Mouse (Mus musculus) embryonic facial prominence, embryonic 11.5 days (tissue): ENCODE data around the gene Tdrd9. TPM values are rescaled to one million over a fixed set of nuclear protein-coding genes. Genes with fewer than 3 reads are reported as not detected.
"Not testable (repeated sequence)": the region's sequence is repeated elsewhere in the genome, so short reads cannot be mapped to it uniquely, and the experiment has no call there.

Experiments used
- ATAC-seq: fragments of 200-750 bp; cut with Nextera tagmentation; replicated peaks from 2 replicates; pipeline ENCODE4 v1.8.0; 2017; ENCODE audit warnings: low read depth; ENCODE audit not compliant: insufficient number of reproducible peaks, low FRiP score, low TSS enrichment
- DNase-seq: peaks from one replicate; pipeline ENCODE4 v3.0.0-alpha.2; 2015; ENCODE audit warnings: low spot score
- H3K27ac ChIP-seq: fragments of 300-500 bp; sonication (generic); replicated peaks from 2 replicates; pipeline ENCODE4 v1.5.1; 2014; ENCODE audit warnings: mild to moderate bottlenecking, low read depth, low read length, control low read depth
- H3K27me3 ChIP-seq: fragments of 300-500 bp; sonication (generic); 2 replicates; pipeline ENCODE4 v1.6.1; 2014; ENCODE audit warnings: mild to moderate bottlenecking, low read length, moderate library complexity, mixed read lengths; ENCODE audit not compliant: control insufficient read depth, insufficient read depth
- H3K36me3 ChIP-seq: fragments of 300-500 bp; sonication (generic); replicated peaks from 2 replicates; pipeline ENCODE4 v1.6.1; 2014; ENCODE audit warnings: low read depth, mild to moderate bottlenecking, low read length, moderate library complexity, mixed read lengths; ENCODE audit not compliant: control insufficient read depth, insufficient read depth
- H3K4me1 ChIP-seq: fragments of 300-500 bp; sonication (generic); 2 replicates; pipeline ENCODE4 v1.6.1; 2014; ENCODE audit warnings: low read length, mixed read lengths; ENCODE audit not compliant: control insufficient read depth, insufficient read depth
- H3K4me2 ChIP-seq: fragments of 300-500 bp; sonication (generic); 2 replicates; pipeline ENCODE4 v1.6.1; 2014; ENCODE audit warnings: low read depth, mild to moderate bottlenecking, control low read depth, low read length, moderate library complexity
- H3K4me3 ChIP-seq: fragments of 300-500 bp; sonication (generic); 2 replicates; pipeline ENCODE4 v1.5.1; 2014; ENCODE audit warnings: low read depth, low read length, control low read depth
- H3K9ac ChIP-seq: fragments of 300-500 bp; sonication (generic); replicated peaks from 2 replicates; pipeline ENCODE4 v1.6.1; 2014; ENCODE audit warnings: mild to moderate bottlenecking, control low read depth, low read length
- H3K9me3 ChIP-seq: fragments of 300-500 bp; sonication (generic); replicated peaks from 2 replicates; pipeline ENCODE4 v1.6.1; 2016; ENCODE audit warnings: mild to moderate bottlenecking, low read length, inconsistent platforms, mixed read lengths; ENCODE audit not compliant: control insufficient read depth
- WGBS: fragments of 180-500 bp; shearing (Covaris S2); extraction: QIAGEN DNeasy Blood & Tissue Kit; methylation state at CpG from one replicate; pipeline ENCODE4 v1.1.7; 2014; 5-methylcytosine and 5-hydroxymethylcytosine counted together
- polyA plus RNA-seq: library from polyadenylated mRNA; unstranded; fragments of >200 nt; fragmentation: Nextera tagmentation; extraction: Ambion mirVana; gene quantifications from 2 replicates; pipeline ENCODE4 v1.2.1, GENCODE M21; 2014

The Tdrd9 gene
- polyA plus RNA-seq, 1 experiment from 2014 or later: 1.4 TPM

GRCm38 (mm10) chr12:111936706-111937550 lies 34.4 kb upstream of the Tdrd9 start:
- ATAC-seq: no peak
- 44% methylated on average over 24 of the region's 24 CpGs for WGBS
- no peak overlapping the region; the same call in 1 of the 2 replicates for H3K27ac ChIP-seq

GRCm38 (mm10) chr12:111938623-111939177 lies 32.7 kb upstream of the Tdrd9 start:
- no peak overlapping the region for H3K4me3 ChIP-seq
- ATAC-seq (peak; percentile 64), DNase-seq (peak; percentile 77)
- H3K9me3 ChIP-seq: no peaks in the 10 kb centered on the region
- 29% methylated on average over 1 of the region's 1 CpGs for WGBS
- peak overlapping the region; percentile 80 for H3K27ac ChIP-seq
- peaks cover 13% of the 10 kb centered on the region for H3K4me1 ChIP-seq
- H3K4me2 ChIP-seq: no peak overlapping the region
- no peak overlapping the region for H3K9ac ChIP-seq
- H3K27me3 ChIP-seq: no peaks in the 10 kb centered on the region
- H3K36me3 ChIP-seq: no peaks in the 10 kb centered on the region

More at GRCm38 (mm10) chr12:111936706-111937550, 34.4 kb upstream of the Tdrd9 start:
- Histone ChIP-seq H3K4me2 (no peak overlapping the region), H3K9ac (no peak overlapping the region), H3K27me3 (no peaks in the 10 kb centered on the region), H3K36me3 (no peaks in the 10 kb centered on the region), H3K4me3 (no peak overlapping the region), H3K9me3 (no peaks in the 10 kb centered on the region), H3K4me1 (peaks cover 13% of the 10 kb centered on the region)
- DNase-seq: no peak

DNA sequence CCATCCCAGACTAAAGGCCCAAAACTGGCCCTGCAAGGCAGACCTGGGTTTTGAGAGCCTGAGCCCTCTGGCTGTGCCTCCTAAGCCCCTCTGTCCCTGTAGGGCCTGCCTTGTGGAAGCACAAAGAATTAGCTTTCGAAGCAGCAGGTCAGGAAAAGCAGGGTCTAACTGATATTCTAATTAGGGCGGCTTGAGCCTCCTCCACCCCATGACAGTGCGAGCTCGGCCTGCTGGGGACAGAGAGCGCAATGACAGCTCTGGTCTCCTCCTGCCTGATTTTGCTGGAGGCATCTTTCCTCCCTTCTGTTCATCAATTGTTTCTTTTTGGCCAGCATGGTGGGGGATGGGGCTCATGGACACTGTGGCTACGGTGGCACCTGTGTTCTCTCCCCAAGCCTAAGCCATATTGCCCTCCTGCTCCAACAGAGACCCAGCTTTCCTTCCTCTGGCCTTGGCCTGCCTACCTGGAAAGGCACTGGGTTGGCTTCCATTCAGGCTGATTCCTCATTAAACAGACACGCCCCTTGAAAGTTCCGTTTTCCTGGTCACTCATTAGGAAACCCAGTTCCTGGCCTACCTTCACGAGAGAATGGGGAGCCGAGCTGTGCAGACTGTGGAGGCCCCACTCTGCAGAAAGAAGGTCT lies 27.8 kb upstream of the Tdrd9 start:
- Histone ChIP-seq H3K4me3 (no peak overlapping the region), H3K27ac (no peak overlapping the region), H3K9me3 (no peaks in the 10 kb centered on the region), H3K9ac (no peak overlapping the region), H3K4me2 (no peak overlapping the region), H3K27me3 (no peaks in the 10 kb centered on the region), H3K36me3 (no peaks in the 10 kb centered on the region), H3K4me1 (peaks cover 2% of the 10 kb centered on the region)
- DNase-seq (no peak), ATAC-seq (no peak)
- WGBS: 63% methylated on average over 10 of the region's 10 CpGs

DNA sequence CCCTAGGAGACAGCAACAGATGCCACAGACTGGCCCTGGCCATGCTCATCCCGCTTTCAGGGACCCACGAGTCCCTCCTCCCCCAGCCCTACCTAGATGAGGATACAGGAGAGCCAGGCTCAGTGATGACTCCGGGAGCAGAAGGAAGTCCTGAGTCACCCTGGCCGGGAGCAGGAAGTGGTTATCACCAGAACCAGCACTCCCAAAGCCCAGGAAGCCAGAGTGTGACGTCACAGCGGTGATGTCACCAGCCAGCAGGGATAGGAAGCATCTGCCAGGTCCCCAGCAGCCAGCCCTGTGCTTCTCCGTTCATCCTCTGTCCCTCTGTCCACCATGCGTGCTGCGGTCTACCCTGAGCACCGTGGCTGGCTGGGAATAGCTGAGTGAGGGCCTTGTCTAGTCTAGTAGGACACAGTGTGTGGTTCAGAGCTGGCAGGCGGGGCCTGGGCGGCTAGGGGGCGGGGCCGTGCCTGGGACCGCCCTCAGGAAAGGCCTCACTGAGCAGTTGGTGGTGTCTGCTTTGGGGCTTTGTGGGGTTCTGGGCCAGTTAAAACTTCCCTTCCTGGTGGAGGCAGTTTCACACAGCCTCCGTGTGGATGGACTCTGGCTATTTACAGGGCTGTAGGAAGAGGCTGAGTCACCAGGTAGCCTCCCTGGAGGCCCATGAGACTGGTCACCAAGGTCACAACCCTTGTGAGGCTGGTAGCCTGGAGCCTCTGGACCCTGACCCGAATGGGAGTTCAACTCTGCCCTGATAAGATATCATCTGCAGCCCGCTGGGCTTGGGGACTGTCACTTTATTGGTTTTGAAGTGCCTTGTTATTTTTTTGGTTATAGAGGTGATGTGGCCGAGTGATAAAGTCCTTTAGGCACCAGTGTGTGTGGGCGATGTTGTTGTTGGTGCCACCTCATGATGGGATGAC lies 27.0 kb upstream of the Tdrd9 start:
- H3K4me3 ChIP-seq, DNase-seq, H3K36me3 ChIP-seq, H3K9me3 ChIP-seq, H3K27me3 ChIP-seq, H3K4me1 ChIP-seq, H3K4me2 ChIP-seq, H3K9ac ChIP-seq, H3K27ac ChIP-seq: not testable (repeated sequence)
- WGBS: 70% methylated on average over 15 of the region's 20 CpGs
- ATAC-seq: peak; percentile 62; the same call in 1 of the 2 replicates

DNA sequence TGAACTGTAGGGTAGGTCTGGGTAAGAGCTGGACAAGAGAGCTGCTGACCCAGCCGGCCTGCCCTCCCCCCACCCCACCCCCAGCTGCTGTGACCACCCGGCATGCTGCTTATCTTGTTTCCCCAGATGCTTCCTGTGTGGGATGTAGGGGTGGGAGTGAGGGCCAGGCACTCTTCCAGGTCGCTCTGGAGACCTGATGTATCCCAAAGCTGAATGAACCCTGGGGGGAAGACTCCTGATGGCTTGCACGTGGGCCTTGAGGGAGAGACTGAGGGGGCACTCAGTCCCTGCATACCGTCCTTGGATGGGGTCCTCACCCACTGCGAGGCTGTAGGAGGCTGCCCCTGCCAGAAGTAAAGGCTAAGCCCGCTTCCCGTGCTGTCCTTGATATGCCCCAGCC lies 26.2 kb upstream of the Tdrd9 start:
- WGBS: 50% methylated on average over 8 of the region's 8 CpGs
- Histone ChIP-seq H3K27ac (no peak overlapping the region; the same call in 1 of the 2 replicates), H3K4me1 (peaks cover 2% of the 10 kb centered on the region), H3K9me3 (no peaks in the 10 kb centered on the region), H3K4me3 (no peak overlapping the region), H3K4me2 (no peak overlapping the region; the same call in 1 of the 2 replicates), H3K27me3 (no peaks in the 10 kb centered on the region), H3K9ac (no peak overlapping the region), H3K36me3 (no peaks in the 10 kb centered on the region)
- ATAC-seq (no peak), DNase-seq (no peak)

GRCm38 (mm10) chr12:111945765-111946655 lies 25.3 kb upstream of the Tdrd9 start:
- 64% methylated on average over 7 of the region's 15 CpGs for WGBS
- H3K4me2 ChIP-seq, H3K4me1 ChIP-seq, DNase-seq, H3K27me3 ChIP-seq, H3K9me3 ChIP-seq, H3K36me3 ChIP-seq, H3K4me3 ChIP-seq, H3K9ac ChIP-seq, H3K27ac ChIP-seq: not testable (repeated sequence)
- peak; percentile 47; the same call in 1 of the 2 replicates for ATAC-seq

- Histone ChIP-seq H3K4me2 (no peak overlapping the region), H3K9me3 (no peaks in the 10 kb centered on the region), H3K4me1 (peaks cover 2% of the 10 kb centered on the region), H3K9ac (no peak overlapping the region), H3K27ac (no peak overlapping the region), H3K36me3 (no peaks in the 10 kb centered on the region), H3K27me3 (no peaks in the 10 kb centered on the region), H3K4me3 (no peak overlapping the region)
- DNase-seq (peak; percentile 55), ATAC-seq (no peak)
- WGBS: 37% methylated on average over 2 of the region's 2 CpGs
These were observed 24.6 kb upstream of the Tdrd9 start for GRCm38 (mm10) chr12:111946716-111947115.
